Mouse (Mus musculus) right cerebral cortex, postnatal 4 days (tissue): ENCODE data around the gene Irgm2.
"Not testable (repeated sequence)": the region's sequence is repeated elsewhere in the genome, so short reads cannot be mapped to it uniquely, and the experiment has no call there.

Experiments
- DNase-seq: peaks from one replicate; pipeline ENCODE4 v3.0.0-alpha.2; 2022

Irgm2 gene

GRCm38 (mm10) chr11:58199229-58200037, at the start of gene Irgm2, which contains the start of gene Igtp:
Gene Irgm2 (plus strand): TSS chr11:58199618.
Gene Igtp (plus strand): TSS chr11:58199556.
- peak; percentile 18 for DNase-seq

- no peak for DNase-seq
These were observed 44.0 kb upstream of the Irgm2 start for GRCm38 (mm10) chr11:58155458-58155857.

GRCm38 (mm10) chr11:58156871-58157270, 42.5 kb upstream of the Irgm2 start:
- DNase-seq, result no peak

- DNase-seq, result no peak
These were observed 34.3 kb upstream of the Irgm2 start for GRCm38 (mm10) chr11:58165072-58165471.

GRCm38 (mm10) chr11:58167822-58168166, 31.6 kb upstream of the Irgm2 start:
- no peak for DNase-seq

GRCm38 (mm10) chr11:58168167-58168915, 31.1 kb upstream of the Irgm2 start, which contains the start of gene Gemin5:
Gene Gemin5 (minus strand): TSS chr11:58168539.
- DNase-seq, result peak; percentile 87

GRCm38 (mm10) chr11:58169666-58170065, 29.8 kb upstream of the Irgm2 start:
- no peak for DNase-seq

GRCm38 (mm10) chr11:58171459-58172091, 27.8 kb upstream of the Irgm2 start, which contains the start of gene Mrpl22:
Gene Mrpl22 (plus strand): TSS chr11:58171661.
- DNase-seq, result peak; percentile 97

GRCm38 (mm10) chr11:58179563-58179962, 19.9 kb upstream of the Irgm2 start:
- peak; percentile 70 for DNase-seq

GRCm38 (mm10) chr11:58179986-58180385, 19.4 kb upstream of the Irgm2 start:
- not testable (repeated sequence) for DNase-seq

- no peak for DNase-seq
These were observed 18.7 kb upstream of the Irgm2 start for GRCm38 (mm10) chr11:58180756-58181155.

GRCm38 (mm10) chr11:58183579-58183978, 15.8 kb upstream of the Irgm2 start:
- DNase-seq, result no peak

GRCm38 (mm10) chr11:58189675-58190074, 9.7 kb upstream of the Irgm2 start:
- DNase-seq, result no peak

- no peak for DNase-seq
These were observed 6.1 kb upstream of the Irgm2 start for GRCm38 (mm10) chr11:58193326-58193725.

- DNase-seq, result no peak
These were observed 5.4 kb upstream of the Irgm2 start for GRCm38 (mm10) chr11:58193860-58194520.

- DNase-seq, result no peak
These were observed 755 bp upstream of the Irgm2 start for GRCm38 (mm10) chr11:58198663-58199062.

- DNase-seq, result no peak
These were observed 808 bp downstream of the Irgm2 start for GRCm38 (mm10) chr11:58200226-58200625.

GRCm38 (mm10) chr11:58201052-58201451, 1.6 kb downstream of the Irgm2 start:
- DNase-seq, result no peak

- no peak for DNase-seq
These were observed 11.0 kb downstream of the Irgm2 start for GRCm38 (mm10) chr11:58210321-58210886.

GRCm38 (mm10) chr11:58211062-58211681, 11.8 kb downstream of the Irgm2 start:
- DNase-seq, result no peak

- DNase-seq, result no peak
These were observed 12.3 kb downstream of the Irgm2 start for GRCm38 (mm10) chr11:58211682-58212067.
